Mouse (Mus musculus) G1E (cell line): ENCODE measurements around the gene Spp2.

Experiments used
- CTCF ChIP-seq: IDR thresholded peaks from 2 replicates; pipeline ENCODE4 v1.5.1; 2012; ENCODE audit warnings: low read depth, low read length, inconsistent platforms, mixed read lengths
- GATA1 ChIP-seq: IDR thresholded peaks from 2 replicates; pipeline ENCODE4 v1.6.1; 2012; ENCODE audit warnings: borderline replicate concordance, low read length, inconsistent platforms, mixed read lengths

DNA sequence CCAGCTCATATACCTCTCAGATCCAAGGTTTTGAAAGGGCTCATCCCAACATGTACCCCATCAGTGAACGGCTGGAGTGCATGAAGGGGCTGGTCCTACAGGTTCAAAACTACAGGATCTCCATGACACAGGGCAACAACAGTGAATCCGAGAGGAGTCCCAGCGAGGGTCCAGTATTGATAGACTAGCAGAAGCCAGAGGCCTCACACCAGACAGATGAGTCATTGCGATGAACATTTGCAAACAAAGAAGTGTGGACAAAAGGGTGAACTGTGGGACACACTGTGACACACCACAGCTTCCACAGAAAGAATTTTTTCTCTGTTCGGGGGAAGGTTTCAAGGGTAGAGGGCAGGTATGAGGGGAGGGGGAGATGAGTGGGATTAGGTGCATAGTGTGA is 13.4 kb upstream of the Spp2 start:
- TF ChIP-seq CTCF (no peak), GATA1 (no peak)
